Mouse (Mus musculus) urinary bladder, postnatal 36 days (tissue): ENCODE results near the gene Dusp5.
"Not testable (repeated sequence)": the region's sequence is repeated elsewhere in the genome, so short reads cannot be mapped to it uniquely, and the experiment has no call there.

Source experiments
- DNase-seq, 2 experiments: peaks; one replicate each; pipeline ENCODE4 v3.0.0; 2022; ENCODE audit warnings: low spot score in 2 of 2, mixed read lengths in 1 of 2

The Dusp5 gene

GRCm38 (mm10) chr19:53528752-53529454 lies at the start of gene Dusp5:
Dusp5 (plus strand) TSS chr19:53529109.
- DNase-seq: peak; percentile 97

GRCm38 (mm10) chr19:53479590-53479989 lies 49.3 kb upstream of the Dusp5 start:
- DNase-seq: no peak

DNA sequence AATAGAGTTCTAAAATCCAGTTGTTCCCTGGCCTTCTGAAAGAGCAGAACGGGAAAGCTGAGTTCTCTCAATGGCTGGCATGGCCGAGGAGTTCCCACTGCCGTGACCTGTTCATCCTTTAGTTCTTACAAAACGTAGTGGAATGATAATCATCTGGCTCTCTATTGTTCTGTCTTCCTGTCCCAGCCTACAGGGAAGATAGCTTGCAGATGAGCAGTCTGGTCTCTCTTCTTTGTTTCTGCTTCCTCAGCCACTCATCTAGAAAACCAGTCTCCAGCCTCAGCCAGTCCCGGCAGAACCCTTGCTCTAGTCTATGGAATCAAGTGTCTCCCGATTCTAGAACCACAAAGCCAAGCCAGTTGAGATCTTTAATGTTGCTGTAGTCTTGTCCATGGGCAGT lies 46.8 kb upstream of the Dusp5 start:
- no peak for DNase-seq

GRCm38 (mm10) chr19:53482527-53482926 lies 46.4 kb upstream of the Dusp5 start:
- DNase-seq: no peak

DNA sequence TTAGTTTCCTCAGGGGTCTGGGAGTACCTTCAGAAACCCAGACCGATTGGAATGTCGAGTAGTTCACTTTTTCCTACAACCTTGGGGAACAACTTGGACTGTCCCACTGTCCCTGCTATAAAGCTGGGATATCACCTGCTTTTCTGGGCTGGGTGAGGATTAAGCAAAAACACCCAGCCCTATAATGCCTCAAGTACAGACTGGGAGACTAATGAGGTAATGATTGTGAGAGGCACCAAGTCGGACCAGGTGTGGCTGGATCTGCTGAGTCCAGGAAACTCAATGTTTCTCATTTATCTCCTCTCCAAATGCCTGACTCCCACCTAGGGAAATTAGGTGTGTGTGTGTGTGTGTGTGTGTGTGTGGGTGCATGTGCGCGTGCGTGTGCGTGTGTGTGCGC lies 44.9 kb upstream of the Dusp5 start:
- DNase-seq: no peak

- DNase-seq: no peak
Measured at GRCm38 (mm10) chr19:53484918-53485317, 44.0 kb upstream of the Dusp5 start.

DNA sequence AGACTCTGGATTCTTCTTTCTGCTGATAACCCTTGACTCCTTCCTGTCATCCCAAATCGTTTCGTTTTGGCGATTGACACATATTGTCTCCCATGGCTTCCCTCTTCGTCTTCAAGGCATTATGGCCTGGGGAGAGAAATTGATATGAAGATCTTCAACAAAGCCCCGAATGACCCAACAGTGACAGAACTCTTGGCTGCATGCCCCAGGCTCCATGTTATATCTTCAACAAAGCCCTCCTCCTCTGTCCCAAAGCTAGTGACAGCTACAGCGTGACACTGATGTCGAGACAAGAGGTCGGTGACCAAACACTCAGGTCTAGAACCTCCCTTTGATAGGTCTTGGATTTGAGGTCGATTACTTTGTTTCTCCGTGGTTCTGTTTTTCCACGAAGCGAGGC lies 39.7 kb upstream of the Dusp5 start:
- DNase-seq: no peak

DNA sequence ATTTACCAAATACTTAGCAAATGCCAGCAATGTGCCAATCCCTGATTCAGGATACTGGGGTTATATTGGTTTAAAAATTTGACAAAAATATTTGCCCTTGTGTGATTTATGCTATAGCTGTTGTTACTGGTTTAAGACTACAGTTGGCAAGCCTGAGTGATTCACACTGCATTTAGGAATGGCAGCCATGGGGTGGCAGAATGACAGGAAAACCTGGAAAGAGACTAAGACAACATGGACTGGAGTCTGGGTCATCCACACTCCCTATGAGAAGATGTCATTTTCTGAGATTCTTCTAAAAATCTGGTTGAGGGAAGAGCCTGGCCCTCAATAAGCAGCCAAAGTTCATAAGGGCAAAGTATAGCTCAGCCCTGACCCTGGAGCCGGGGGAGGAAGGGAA lies 39.0 kb upstream of the Dusp5 start:
- DNase-seq: no peak

- DNase-seq: no peak
Measured at GRCm38 (mm10) chr19:53490898-53491297, 38.0 kb upstream of the Dusp5 start.

DNA sequence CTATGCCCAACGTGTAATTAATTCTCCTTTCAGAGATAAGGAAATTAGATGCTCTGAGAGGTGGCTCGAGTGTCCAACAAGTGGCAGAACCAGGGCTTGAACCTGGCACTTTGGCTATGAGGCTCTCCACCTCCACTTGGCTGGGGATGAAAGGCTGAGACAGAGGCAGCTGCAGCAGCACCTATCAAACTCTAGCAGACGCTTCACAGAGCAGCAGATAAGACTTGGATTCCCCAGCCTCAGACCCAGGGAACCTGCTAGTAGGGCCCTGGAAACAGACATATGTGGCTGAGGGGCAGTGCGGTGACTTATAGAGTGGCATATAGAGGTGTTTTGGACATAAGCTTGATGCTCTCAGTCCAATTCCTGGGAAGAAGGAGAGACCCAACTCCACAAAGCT lies 36.4 kb upstream of the Dusp5 start:
- DNase-seq: no peak

DNA sequence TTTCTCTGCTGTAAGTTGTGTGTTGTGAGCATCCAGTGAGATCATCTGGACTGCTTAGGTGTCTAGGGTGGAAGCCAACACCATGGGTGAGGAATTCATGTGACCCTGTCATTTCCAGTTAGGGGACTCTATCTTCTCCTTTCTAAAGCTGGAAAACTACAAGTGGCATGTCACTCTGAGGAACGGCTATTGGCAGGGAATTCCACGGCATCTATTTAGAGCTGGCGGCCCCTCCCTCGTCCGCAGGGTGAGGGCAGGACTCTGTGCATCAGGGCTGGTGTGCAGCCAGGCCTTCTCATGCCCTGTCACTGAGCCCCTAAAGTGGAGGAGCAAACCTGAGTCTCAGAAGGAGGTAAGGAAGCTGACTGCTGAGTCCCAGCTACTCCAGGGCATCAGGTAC lies 35.0 kb upstream of the Dusp5 start:
- no peak for DNase-seq

DNA sequence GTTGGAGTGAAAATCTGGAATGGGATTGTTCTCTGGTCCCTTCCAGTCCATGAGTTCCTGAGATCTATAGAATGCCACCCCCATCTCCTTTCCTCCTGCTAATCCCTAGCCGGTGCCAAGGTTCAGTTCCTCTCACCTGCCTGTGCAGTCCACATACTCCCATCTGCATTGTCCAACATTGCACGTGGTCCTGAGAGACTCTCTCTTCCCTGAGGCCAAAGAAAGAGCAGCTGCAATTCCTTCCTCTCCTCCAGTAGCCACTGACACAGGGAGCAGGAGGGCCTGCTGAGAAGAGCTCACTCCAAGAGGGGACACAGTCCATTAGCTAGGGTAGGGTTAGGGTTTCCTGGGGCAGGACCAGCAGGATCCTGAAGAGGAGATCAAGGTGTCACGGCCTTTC lies 31.0 kb upstream of the Dusp5 start:
- no peak for DNase-seq

DNA sequence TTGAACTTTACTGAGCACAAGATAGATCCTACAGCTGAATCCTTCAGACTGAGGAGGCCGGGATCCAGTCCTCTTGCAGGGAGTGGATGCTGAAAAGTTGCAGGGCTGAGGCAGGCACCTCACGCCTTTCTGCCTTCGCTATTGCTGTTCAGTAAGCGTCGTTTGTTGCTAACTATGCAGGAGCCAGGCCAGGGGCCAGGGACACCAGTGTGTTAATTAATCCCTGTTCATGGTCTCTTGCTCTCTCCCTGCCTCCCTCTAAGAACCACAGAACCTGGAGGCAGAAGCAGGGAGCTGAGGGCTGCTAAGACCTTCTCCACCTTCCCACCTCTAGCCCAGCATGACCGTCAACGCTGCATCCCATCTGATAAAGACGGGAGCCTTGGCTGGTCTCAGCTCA lies 29.9 kb upstream of the Dusp5 start:
- DNase-seq: no peak

GRCm38 (mm10) chr19:53499451-53499940 lies 29.4 kb upstream of the Dusp5 start:
- DNase-seq: no peak

GRCm38 (mm10) chr19:53500298-53501006 lies 28.5 kb upstream of the Dusp5 start:
- no peak for DNase-seq

DNA sequence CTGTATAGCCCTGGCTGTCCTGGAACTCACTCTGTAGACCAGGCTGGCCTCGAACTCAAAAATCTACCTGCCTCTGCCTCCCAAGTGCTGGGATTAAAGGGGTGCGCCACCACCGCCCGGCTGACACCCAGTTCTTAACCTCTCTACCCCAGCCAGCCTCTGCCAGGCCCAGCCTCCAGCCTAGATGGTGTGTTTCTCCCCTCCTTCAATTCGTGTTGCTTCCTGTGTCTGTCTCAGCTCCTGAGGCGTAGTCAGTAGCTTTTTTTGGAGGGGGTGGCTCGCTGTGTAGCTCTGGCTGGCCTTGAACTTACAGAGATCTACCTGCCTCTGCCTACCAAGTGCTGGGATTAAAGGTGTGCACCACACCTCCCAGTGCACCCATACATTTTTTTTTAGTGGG lies 27.7 kb upstream of the Dusp5 start:
- DNase-seq: not testable (repeated sequence)

DNA sequence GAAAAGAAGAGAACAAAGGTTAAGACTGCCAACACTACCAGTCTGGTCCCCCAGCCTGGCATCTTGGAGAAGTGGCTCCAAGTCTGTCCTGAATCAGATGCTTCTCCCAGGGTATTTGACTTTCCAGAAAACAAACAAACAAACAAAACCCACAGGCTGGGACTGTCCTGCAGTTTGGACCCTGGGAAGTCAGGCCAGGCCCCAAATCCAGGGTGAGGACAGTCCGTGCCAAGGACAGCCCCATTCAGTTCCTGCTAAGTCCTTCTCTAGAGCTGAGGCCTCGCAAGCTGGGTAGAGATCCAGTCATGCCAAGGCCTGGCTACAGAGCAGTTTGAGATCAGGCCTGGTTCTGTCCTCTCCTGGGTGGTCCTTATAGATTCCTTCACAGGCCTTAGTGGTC lies 27.1 kb upstream of the Dusp5 start:
- no peak for DNase-seq

DNA sequence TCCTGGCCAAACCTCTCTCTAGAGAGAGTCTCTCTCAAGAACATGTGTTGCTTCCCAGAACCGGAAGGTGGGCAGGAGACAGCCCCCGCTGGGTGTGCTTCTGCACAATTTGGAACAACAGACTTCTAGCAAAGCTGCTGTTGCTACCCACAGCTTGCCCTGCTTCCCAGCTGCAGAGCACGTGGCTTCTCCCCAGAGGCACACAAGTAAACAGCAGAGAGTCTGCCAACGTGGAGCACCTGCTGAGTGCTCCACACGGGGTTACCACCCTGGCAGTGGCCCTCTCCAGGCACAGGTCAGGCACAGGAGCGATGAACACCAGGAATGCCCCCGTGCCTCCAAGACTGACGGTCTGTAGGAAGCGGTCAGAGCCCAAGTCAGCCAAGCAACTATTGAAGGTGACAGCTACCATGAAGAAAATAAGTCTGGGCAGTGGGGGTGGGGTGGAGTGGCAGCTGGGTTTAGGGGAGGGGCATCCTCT lies 26.0 kb upstream of the Dusp5 start:
- no peak for DNase-seq

- DNase-seq: no peak
Measured at GRCm38 (mm10) chr19:53504181-53504580, 24.7 kb upstream of the Dusp5 start.

DNA sequence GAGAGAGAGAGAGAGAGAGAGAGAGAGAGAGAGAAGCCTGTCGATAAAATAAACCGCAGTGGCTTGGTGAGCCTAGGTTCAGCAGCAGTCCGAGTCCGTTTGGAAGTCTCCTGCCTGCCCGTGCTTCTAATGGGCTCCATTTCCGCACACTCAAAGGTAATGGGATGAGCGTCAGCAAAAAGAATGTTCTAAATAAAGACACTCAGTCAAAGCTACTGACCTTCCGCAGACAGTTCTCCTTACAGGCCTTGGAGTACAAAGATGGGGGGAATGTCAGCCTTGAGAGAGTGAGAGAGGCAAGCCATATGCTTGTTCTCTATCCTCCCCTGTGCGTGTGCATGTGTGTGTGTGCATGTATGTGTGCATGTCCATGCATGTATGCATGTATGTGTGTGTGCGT lies 23.2 kb upstream of the Dusp5 start:
- DNase-seq: no peak

DNA sequence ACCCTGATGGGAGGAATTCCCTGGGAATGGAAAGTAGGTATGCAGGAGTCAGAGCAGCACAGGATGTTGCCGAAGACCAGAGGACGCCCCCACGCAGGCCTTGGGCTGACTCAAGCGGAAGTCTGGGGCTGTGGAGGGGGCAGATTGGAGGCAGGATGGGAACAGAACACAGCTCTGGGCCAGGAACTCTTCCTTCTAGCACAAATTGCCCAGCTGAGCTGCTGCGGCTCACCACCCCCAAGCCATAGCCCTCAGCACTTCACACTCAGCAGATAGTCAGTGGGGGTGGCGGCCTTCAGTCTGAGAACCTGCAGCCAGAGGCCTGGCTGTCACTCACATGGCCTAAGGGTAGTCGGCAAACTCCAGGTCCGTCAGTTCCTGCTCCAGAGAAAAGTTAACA lies 21.4 kb upstream of the Dusp5 start:
- no peak for DNase-seq

GRCm38 (mm10) chr19:53511244-53511934 lies 17.5 kb upstream of the Dusp5 start:
- no peak for DNase-seq
